Mouse (Mus musculus) neural tube, embryonic 13.5 days (tissue): ENCODE results near the gene Fzr1. TPM values are rescaled to one million over a fixed set of nuclear protein-coding genes. Genes with fewer than 3 reads are reported as not detected.

ENCODE experiments used
- ATAC-seq: fragments of 200-750 bp; cut with Nextera tagmentation; 2 replicates; pipeline ENCODE4 v1.8.0; 2017; ENCODE audit warnings: low read depth, mild to moderate bottlenecking, moderate TSS enrichment, moderate library complexity
- H3K27ac ChIP-seq: fragments of 300-500 bp; sonication (generic); replicated peaks from 2 replicates; pipeline ENCODE4 v1.5.1; 2015; ENCODE audit warnings: moderate library complexity, mild to moderate bottlenecking, inconsistent platforms
- H3K27me3 ChIP-seq: fragments of 300-500 bp; sonication (generic); 2 replicates; pipeline ENCODE4 v1.6.1; 2015; ENCODE audit warnings: mild to moderate bottlenecking, inconsistent platforms
- H3K36me3 ChIP-seq: fragments of 300-500 bp; sonication (generic); 2 replicates; pipeline ENCODE4 v1.6.1; 2015; ENCODE audit warnings: mild to moderate bottlenecking, inconsistent platforms
- H3K4me1 ChIP-seq: fragments of 300-500 bp; sonication (generic); replicated peaks from 2 replicates; pipeline ENCODE4 v1.6.1; 2015; ENCODE audit warnings: inconsistent platforms
- H3K4me2 ChIP-seq: fragments of 300-500 bp; sonication (generic); 2 replicates; pipeline ENCODE4 v1.6.1; 2015; ENCODE audit warnings: inconsistent platforms, mild to moderate bottlenecking, moderate library complexity
- H3K4me3 ChIP-seq: fragments of 300-500 bp; sonication (generic); 2 replicates; pipeline ENCODE4 v1.5.1; 2015; ENCODE audit warnings: mild to moderate bottlenecking, inconsistent platforms
- H3K9ac ChIP-seq: fragments of 300-500 bp; sonication (generic); 2 replicates; pipeline ENCODE4 v1.6.1; 2015; ENCODE audit warnings: moderate library complexity, mild to moderate bottlenecking, inconsistent platforms
- H3K9me3 ChIP-seq: fragments of 300-500 bp; sonication (generic); 2 replicates; pipeline ENCODE4 v1.6.1; 2016; ENCODE audit warnings: inconsistent platforms
- WGBS: fragments of 180-500 bp; shearing (Covaris S2); methylation state at CpG from one replicate; pipeline ENCODE4 v1.1.7; 2015; 5-methylcytosine and 5-hydroxymethylcytosine counted together
- polyA plus RNA-seq: library from polyadenylated mRNA; unstranded; fragments of >200 nt; fragmentation: Nextera tagmentation; extraction: Ambion mirVana; gene quantifications from 2 replicates; pipeline ENCODE4 v1.2.1, GENCODE M21; 2015

The Fzr1 gene
- polyA plus RNA-seq, 1 experiment from 2014 or later, result 112 TPM

DNA sequence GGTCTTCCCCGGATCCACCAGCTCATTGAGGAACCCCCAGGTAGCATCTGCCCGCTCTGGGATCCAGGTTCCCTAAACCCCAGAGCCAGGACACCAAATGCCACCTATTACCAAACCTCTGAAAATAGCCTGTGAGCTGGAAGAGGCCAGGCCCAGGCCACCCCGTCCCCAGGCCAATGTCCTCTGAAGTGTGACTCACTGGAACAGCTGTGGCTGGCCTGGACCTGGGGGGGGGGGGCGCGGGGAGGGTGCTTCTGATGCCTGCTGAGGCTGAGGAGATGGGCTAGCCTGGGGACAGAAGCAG lies 43.4 kb upstream of the Fzr1 start:
- Histone ChIP-seq H3K36me3 (peaks cover 13% of the 10 kb centered on the region; the same call in 1 of the 2 replicates), H3K4me2 (no peak overlapping the region), H3K4me3 (no peak overlapping the region), H3K9ac (no peak overlapping the region), H3K9me3 (no peaks in the 10 kb centered on the region), H3K27ac (no peak overlapping the region), H3K4me1 (peaks cover 59% of the 10 kb centered on the region), H3K27me3 (peaks cover 18% of the 10 kb centered on the region)
- no peak for ATAC-seq
- 87% methylated on average over 5 of the region's 5 CpGs for WGBS

DNA sequence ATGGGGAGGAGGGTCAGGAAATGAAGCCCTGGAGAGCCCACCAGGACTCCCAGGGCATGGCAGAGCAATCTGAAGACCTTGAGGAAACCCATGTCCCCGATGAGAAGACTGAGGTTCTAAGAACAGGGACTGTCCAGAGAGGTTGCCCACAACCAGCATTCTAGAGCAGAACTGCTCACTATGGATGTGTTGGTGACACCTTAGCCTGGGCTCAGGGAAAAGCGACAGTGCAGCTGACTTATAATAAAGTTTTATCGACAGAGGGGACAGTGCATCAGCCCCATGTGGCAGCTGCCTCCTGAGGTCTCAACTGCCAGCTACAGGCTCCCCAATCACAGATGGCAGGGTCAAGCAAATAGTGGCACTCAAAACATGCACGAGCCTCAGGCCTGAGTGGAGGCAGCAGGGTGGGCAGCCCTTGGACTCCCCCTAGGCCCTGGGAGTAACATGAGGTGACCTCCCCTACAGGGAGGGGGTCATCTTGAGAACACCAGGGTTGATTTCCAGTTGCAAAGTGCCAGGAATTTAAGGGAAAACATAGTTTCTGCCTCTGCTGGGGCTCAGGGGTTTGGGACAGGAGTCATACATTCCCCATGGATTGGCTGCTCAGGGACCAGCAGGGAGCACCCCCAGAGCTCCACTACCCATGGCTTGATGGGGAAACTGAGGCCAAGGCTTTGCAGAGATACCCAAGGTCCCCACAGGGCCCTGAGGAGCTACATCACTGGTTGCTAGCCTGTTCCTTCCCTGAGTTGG lies 42.9 kb upstream of the Fzr1 start:
- no peak overlapping the region for H3K4me2 ChIP-seq
- no peak overlapping the region for H3K4me3 ChIP-seq
- no peak for ATAC-seq
- H3K9me3 ChIP-seq, result no peaks in the 10 kb centered on the region
- WGBS, result 78% methylated on average over 4 of the region's 4 CpGs
- no peak overlapping the region for H3K27ac ChIP-seq
- peaks cover 59% of the 10 kb centered on the region for H3K4me1 ChIP-seq
- H3K27me3 ChIP-seq, result peaks cover 17% of the 10 kb centered on the region
- no peak overlapping the region for H3K9ac ChIP-seq
- peaks cover 13% of the 10 kb centered on the region; the same call in 1 of the 2 replicates for H3K36me3 ChIP-seq

- no peak overlapping the region for H3K27ac ChIP-seq
Observed at GRCm38 (mm10) chr10:81420191-81420767, 42.0 kb upstream of the Fzr1 start.

GRCm38 (mm10) chr10:81419111-81419928 lies 41.0 kb upstream of the Fzr1 start:
- H3K9ac ChIP-seq, result peak overlapping the region; percentile 10
- H3K36me3 ChIP-seq, result peaks cover 19% of the 10 kb centered on the region; the same call in 1 of the 2 replicates
- H3K4me2 ChIP-seq, result no peak overlapping the region
- WGBS, result 91% methylated on average over 10 of the region's 10 CpGs
- no peaks in the 10 kb centered on the region for H3K9me3 ChIP-seq
- H3K4me1 ChIP-seq, result peaks cover 59% of the 10 kb centered on the region
- H3K27me3 ChIP-seq, result peaks cover 3% of the 10 kb centered on the region; the same call in 1 of the 2 replicates
- H3K27ac ChIP-seq, result peak overlapping the region; percentile 56
- no peak for ATAC-seq
- H3K4me3 ChIP-seq, result no peak overlapping the region

More at GRCm38 (mm10) chr10:81420191-81420767, 42.0 kb upstream of the Fzr1 start:
- H3K4me3 ChIP-seq, result no peak overlapping the region
- peaks cover 14% of the 10 kb centered on the region; the same call in 1 of the 2 replicates for H3K36me3 ChIP-seq
- H3K4me1 ChIP-seq, result peaks cover 59% of the 10 kb centered on the region
- 86% methylated on average over 40 of the region's 40 CpGs for WGBS
- no peak overlapping the region for H3K9ac ChIP-seq
- H3K4me2 ChIP-seq, result no peak overlapping the region
- peaks cover 10% of the 10 kb centered on the region for H3K27me3 ChIP-seq
- H3K9me3 ChIP-seq, result no peaks in the 10 kb centered on the region
- ATAC-seq, result no peak

GRCm38 (mm10) chr10:81418216-81419070 lies 40.1 kb upstream of the Fzr1 start:
- Histone ChIP-seq H3K9ac (peak overlapping the region; percentile 10), H3K4me2 (no peak overlapping the region), H3K9me3 (no peaks in the 10 kb centered on the region), H3K27me3 (no peaks in the 10 kb centered on the region), H3K4me1 (peaks cover 61% of the 10 kb centered on the region), H3K36me3 (peaks cover 19% of the 10 kb centered on the region; the same call in 1 of the 2 replicates), H3K27ac (peak overlapping the region; percentile 56), H3K4me3 (no peak overlapping the region)
- 41% methylated on average over 11 of the region's 11 CpGs for WGBS
- ATAC-seq, result no peak

- Histone ChIP-seq H3K4me3 (peak overlapping the region; percentile 9; the same call in 1 of the 2 replicates), H3K9me3 (no peaks in the 10 kb centered on the region), H3K4me2 (peak overlapping the region; percentile 49), H3K9ac (peak overlapping the region; percentile 57), H3K27me3 (no peaks in the 10 kb centered on the region), H3K27ac (peak overlapping the region; percentile 88), H3K36me3 (peaks cover 23% of the 10 kb centered on the region; the same call in 1 of the 2 replicates), H3K4me1 (peaks cover 70% of the 10 kb centered on the region)
- 45% methylated on average over 12 of the region's 12 CpGs for WGBS
- no peak; the same call in 1 of the 2 replicates for ATAC-seq
Observed at GRCm38 (mm10) chr10:81417227-81418215, 39.2 kb upstream of the Fzr1 start.

- Histone ChIP-seq H3K9me3 (no peaks in the 10 kb centered on the region), H3K4me3 (peak overlapping the region; percentile 9; the same call in 1 of the 2 replicates), H3K36me3 (peaks cover 26% of the 10 kb centered on the region; the same call in 1 of the 2 replicates), H3K27ac (peak overlapping the region; percentile 88), H3K27me3 (no peaks in the 10 kb centered on the region), H3K4me2 (peak overlapping the region; percentile 49), H3K4me1 (peaks cover 78% of the 10 kb centered on the region), H3K9ac (peak overlapping the region; percentile 57)
- peak; percentile 59 for ATAC-seq
- WGBS, result 2% methylated on average over 26 of the region's 26 CpGs
Observed at GRCm38 (mm10) chr10:81416581-81417226, 38.4 kb upstream of the Fzr1 start.

DNA sequence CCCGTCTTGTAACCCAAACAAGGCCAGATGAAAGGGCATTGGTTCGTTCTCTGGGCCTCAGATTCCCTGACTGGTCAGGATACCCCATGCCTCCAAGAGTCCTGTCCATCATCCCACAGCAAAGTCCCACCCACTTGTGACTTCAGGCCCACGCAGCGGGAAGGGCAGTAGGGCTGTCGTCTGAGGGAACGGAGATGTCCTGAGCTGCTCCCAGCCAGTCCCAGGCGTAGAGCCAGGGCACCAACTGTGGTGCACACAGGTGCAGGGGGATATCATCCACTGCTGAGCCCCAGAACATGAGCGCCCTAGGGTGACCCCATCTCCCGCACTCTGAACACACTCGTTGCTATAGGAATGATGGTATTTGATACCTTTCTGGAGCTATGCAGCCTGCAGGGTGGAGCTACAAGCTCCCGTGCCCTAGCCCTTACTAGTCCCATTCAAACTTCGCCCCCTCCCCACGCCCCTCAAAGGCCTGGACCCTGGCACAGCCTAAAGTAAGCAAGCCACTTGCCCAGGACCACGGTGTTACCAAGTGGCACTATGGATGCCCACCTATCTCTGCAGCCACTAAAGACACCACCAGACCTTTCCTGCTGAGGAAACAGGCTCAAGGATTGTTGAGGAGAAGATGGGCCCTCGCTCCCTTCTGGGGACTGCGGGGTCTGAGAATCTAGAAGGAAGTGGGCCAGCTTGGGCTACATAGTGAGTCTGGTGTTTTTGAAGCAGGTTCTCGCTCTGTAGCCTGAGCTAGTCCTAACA lies 37.4 kb upstream of the Fzr1 start:
- 0 out of 2 replicates have a peak overlapping the region, but pooled peaks have one; percentile 45 for H3K9ac ChIP-seq
- H3K4me2 ChIP-seq, result no peak overlapping the region
- no peak overlapping the region for H3K4me3 ChIP-seq
- H3K36me3 ChIP-seq, result peaks cover 26% of the 10 kb centered on the region; the same call in 1 of the 2 replicates
- no peak for ATAC-seq
- H3K27me3 ChIP-seq, result no peaks in the 10 kb centered on the region
- 69% methylated on average over 17 of the region's 17 CpGs for WGBS
- H3K27ac ChIP-seq, result peak overlapping the region; percentile 88
- peaks cover 88% of the 10 kb centered on the region for H3K4me1 ChIP-seq
- no peaks in the 10 kb centered on the region for H3K9me3 ChIP-seq

- H3K4me2 ChIP-seq, result no peak overlapping the region
- H3K9me3 ChIP-seq, result no peaks in the 10 kb centered on the region
- H3K36me3 ChIP-seq, result peaks cover 21% of the 10 kb centered on the region; the same call in 1 of the 2 replicates
- no peak overlapping the region for H3K9ac ChIP-seq
- H3K27ac ChIP-seq, result peak overlapping the region; percentile 88
- no peak overlapping the region for H3K4me3 ChIP-seq
- ATAC-seq, result no peak
- no peaks in the 10 kb centered on the region for H3K27me3 ChIP-seq
- WGBS, result 70% methylated on average over 5 of the region's 5 CpGs
- H3K4me1 ChIP-seq, result peaks cover 94% of the 10 kb centered on the region
Observed at GRCm38 (mm10) chr10:81415146-81415545, 36.8 kb upstream of the Fzr1 start.
